ENCODE assay signal across 13 mouse cellular contexts in genomic region chr6:16995495-16995936, GRCm38 (mm10).
DNase-seq lines count a peak whose midpoint lies in the region; ATAC-seq and TF ChIP-seq lines count a peak whose summit lies in the region.
"Had no signal": no experiment of that assay in that cellular context is flagged by ENCODE, and none has a peak within 500 bp of the region (broad histone marks: within the 10 kb centered on the region; RNA-seq: fewer than 3 reads in every experiment).

No protein-coding gene starts in this region.

- no peaks in the 10 kb centered on the region for H3K4me1 ChIP-seq in embryonic facial prominence, embryonic 11.5 days (ENCODE audit: control insufficient read depth, insufficient read depth, low read length)
- 0 out of 2 replicates have a peak, but pooled peaks cover 2% of the 10 kb centered on the region for H3K4me1 ChIP-seq in hindbrain, embryonic 11.5 days (replicated peaks; ENCODE audit: control insufficient read depth, insufficient read depth, low read length)
- H3K4me1 ChIP-seq in midbrain, embryonic 15.5 days = peaks cover 6% of the 10 kb centered on the region

- no peak for TF ChIP-seq POLR2A in brain, embryonic 14.5 days (IDR thresholded peaks at IDR 0.05; ENCODE audit: borderline replicate concordance, extremely low read depth, insufficient read depth, insufficient read length, poor library complexity, severe bottlenecking)

- no peak overlapping the region for H3K9ac ChIP-seq in embryonic facial prominence, embryonic 11.5 days (replicated peaks; ENCODE audit: low read length)
- H3K9ac ChIP-seq in hindbrain, embryonic 11.5 days (ENCODE audit: low read depth, low read length) = peak overlapping the region; percentile 45; the same call in 1 of the 2 replicates
- H3K9ac ChIP-seq in midbrain, embryonic 15.5 days = peak overlapping the region; percentile 28; the same call in 1 of the 2 replicates

- no peak for ATAC-seq in embryonic facial prominence, embryonic 11.5 days (replicated peaks; ENCODE audit: insufficient number of reproducible peaks, low FRiP score, low TSS enrichment, low read depth)
- ATAC-seq in hindbrain, embryonic 11.5 days (ENCODE audit: low FRiP score) = peak; percentile 80
- ATAC-seq in midbrain, embryonic 15.5 days (replicated peaks) = peak; percentile 63

- WGBS in embryonic facial prominence, embryonic 11.5 days = 15% methylated on average over 10 of the region's 10 CpGs
- 22% methylated on average over 10 of the region's 10 CpGs for WGBS in hindbrain, embryonic 11.5 days
- WGBS in midbrain, embryonic 15.5 days = 7% methylated on average over 10 of the region's 10 CpGs

- TF ChIP-seq CTCF in brain, embryonic 14.5 days (IDR thresholded peaks at IDR 0.05; ENCODE audit: borderline replicate concordance, extremely low read depth, insufficient read depth, insufficient read length) = no peak

- peak; percentile 74 for DNase-seq in brain, embryonic 14.5 days (ENCODE audit: low read depth)
- DNase-seq in embryonic facial prominence, embryonic 11.5 days (ENCODE audit: low spot score) = peak; percentile 35
- DNase-seq in hindbrain, embryonic 11.5 days (ENCODE audit: low spot score) = peak; percentile 50
- DNase-seq in left cerebral cortex, postnatal 36 days (ENCODE audit: low spot score in 2 of 2) = no peak
- DNase-seq in layer of hippocampus, postnatal 25 days (ENCODE audit: extremely low spot score in 1 of 2, low spot score in 1 of 2) = no peak
- DNase-seq in liver = no peak
- no peak for DNase-seq in cerebellum, adult 9-11 months
- DNase-seq: heart, adult 2 months; lung, adult 18-20 months; right cerebral cortex, postnatal 4 days had no signal

- H3K36me3 ChIP-seq in embryonic facial prominence, embryonic 11.5 days (replicated peaks; ENCODE audit: control insufficient read depth, insufficient read depth, low read depth, low read length) = no peaks in the 10 kb centered on the region
- H3K36me3 ChIP-seq in hindbrain, embryonic 11.5 days (ENCODE audit: control insufficient read depth, insufficient read depth, low read length) = no peaks in the 10 kb centered on the region
- no peaks in the 10 kb centered on the region for H3K36me3 ChIP-seq in midbrain, embryonic 15.5 days (replicated peaks)
- H3K36me3 ChIP-seq: limb, embryonic 10.5 days had no signal

- intact Hi-C loops in left cerebral cortex, postnatal 36 days (cut with DNase I) = loop anchor here (10.0 kb wide), 1 partner anchor 1811 kb away; no protein-coding TSS in a partner anchor

- no peaks in the 10 kb centered on the region for H3K27me3 ChIP-seq in embryonic facial prominence, embryonic 11.5 days (ENCODE audit: control insufficient read depth, insufficient read depth, low read length)
- no peaks in the 10 kb centered on the region for H3K27me3 ChIP-seq in hindbrain, embryonic 11.5 days (ENCODE audit: control insufficient read depth, insufficient read depth, low read length)
- H3K27me3 ChIP-seq in midbrain, embryonic 15.5 days (replicated peaks) = no peaks in the 10 kb centered on the region
- H3K27me3 ChIP-seq: CH12.LX had no signal

- H3K9me3 ChIP-seq in embryonic facial prominence, embryonic 11.5 days (replicated peaks; ENCODE audit: control insufficient read depth, low read length) = no peaks in the 10 kb centered on the region
- no peaks in the 10 kb centered on the region for H3K9me3 ChIP-seq in hindbrain, embryonic 11.5 days (ENCODE audit: control insufficient read depth, low read length)
- H3K9me3 ChIP-seq in midbrain, embryonic 15.5 days = no peaks in the 10 kb centered on the region
- H3K9me3 ChIP-seq: limb, embryonic 10.5 days had no signal

- no peak overlapping the region for H3K4me2 ChIP-seq in embryonic facial prominence, embryonic 11.5 days (ENCODE audit: low read depth, low read length)
- H3K4me2 ChIP-seq in hindbrain, embryonic 11.5 days (replicated peaks; ENCODE audit: low read depth, low read length) = peak overlapping the region; percentile 60
- H3K4me2 ChIP-seq in midbrain, embryonic 15.5 days = peak overlapping the region; percentile 56

- H3K4me3 ChIP-seq in embryonic facial prominence, embryonic 11.5 days (ENCODE audit: low read depth, low read length) = no peak overlapping the region
- H3K4me3 ChIP-seq in hindbrain, embryonic 11.5 days (ENCODE audit: low read depth, low read length) = no peak overlapping the region
- H3K4me3 ChIP-seq in midbrain, embryonic 15.5 days = peak overlapping the region; percentile 24
- H3K4me3 ChIP-seq: heart, adult 2 months; limb, embryonic 10.5 days had no signal

- H3K27ac ChIP-seq in embryonic facial prominence, embryonic 11.5 days (replicated peaks; ENCODE audit: low read depth, low read length) = no peak overlapping the region
- H3K27ac ChIP-seq in hindbrain, embryonic 11.5 days (ENCODE audit: low read depth, low read length) = no peak overlapping the region
- H3K27ac ChIP-seq in midbrain, embryonic 15.5 days = peak overlapping the region; percentile 63
- H3K27ac ChIP-seq: heart, adult 2 months; limb, embryonic 10.5 days had no signal

Comparison
In these comparisons a context has a peak if more than half of its experiments do, and no peak if none do; other contexts are left out.
1. DNase-seq: peak in brain, embryonic 14.5 days (single experiment), embryonic facial prominence, embryonic 11.5 days (single experiment) and hindbrain, embryonic 11.5 days (single experiment); none in left cerebral cortex, postnatal 36 days (0 of 2), layer of hippocampus, postnatal 25 days (0 of 2), liver (single experiment) and cerebellum, adult 9-11 months (single experiment).